In genomic region chr1:121215843-121216242, GRCm38 (mm10) we compare ENCODE assay signal across 8 mouse cellular contexts.
DNase-seq lines count a peak whose midpoint lies in the region; ATAC-seq and TF ChIP-seq lines count a peak whose summit lies in the region.

No protein-coding gene starts in this region.

- H3K4me2 ChIP-seq in embryonic facial prominence, embryonic 14.5 days (ENCODE audit: low read depth, low read length), result no peak overlapping the region

- no peaks in the 10 kb centered on the region for H3K9me3 ChIP-seq in E14TG2a.4 (ENCODE audit: low read length)
- no peaks in the 10 kb centered on the region for H3K9me3 ChIP-seq in embryonic facial prominence, embryonic 14.5 days (ENCODE audit: control insufficient read depth, low read length)

- H3K27me3 ChIP-seq in E14TG2a.4 (ENCODE audit: insufficient read depth, low read length), result no peaks in the 10 kb centered on the region
- no peaks in the 10 kb centered on the region for H3K27me3 ChIP-seq in embryonic facial prominence, embryonic 14.5 days (replicated peaks; ENCODE audit: control insufficient read depth, insufficient read depth, low read length)

- TF ChIP-seq CTCF in E14TG2a.4 (conservative IDR thresholded peaks at IDR 0.05; ENCODE audit: low read length), result peak; percentile 48

- H3K9ac ChIP-seq in embryonic facial prominence, embryonic 14.5 days (ENCODE audit: low read depth, low read length), result no peak overlapping the region

- H3K36me3 ChIP-seq in E14TG2a.4 (ENCODE audit: insufficient read depth, low read length), result no peaks in the 10 kb centered on the region
- H3K36me3 ChIP-seq in embryonic facial prominence, embryonic 14.5 days (ENCODE audit: control insufficient read depth, insufficient read depth, low read length), result no peaks in the 10 kb centered on the region

- 18% methylated on average over 2 of the region's 2 CpGs for whole genome bisulfite sequencing in embryonic facial prominence, embryonic 14.5 days

- H3K27ac ChIP-seq in embryonic facial prominence, embryonic 14.5 days (replicated peaks; ENCODE audit: low read depth, low read length), result no peak overlapping the region

- no peaks in the 10 kb centered on the region for H3K4me1 ChIP-seq in E14TG2a.4 (replicated peaks; ENCODE audit: low read depth, low read length)
- H3K4me1 ChIP-seq in embryonic facial prominence, embryonic 14.5 days (ENCODE audit: control insufficient read depth, insufficient read depth, low read length), result no peaks in the 10 kb centered on the region

- intact Hi-C loops in left cerebral cortex, postnatal 4 days (cut with DNase I), result no loop called here

- 0 out of 2 replicates have a peak, but pooled peaks have one; percentile 26 for ATAC-seq in cerebellum, adult (ENCODE audit: insufficient number of reproducible peaks, low FRiP score, low TSS enrichment)
- ATAC-seq in embryonic facial prominence, embryonic 14.5 days (ENCODE audit: low read depth), result no peak

- H3K4me3 ChIP-seq in E14TG2a.4 (replicated peaks; ENCODE audit: low read length), result no peak overlapping the region
- no peak overlapping the region for H3K4me3 ChIP-seq in embryonic facial prominence, embryonic 14.5 days (ENCODE audit: low read depth, low read length)

- DNase-seq in cerebellum, adult 9-11 months, result no peak
- DNase-seq in left cerebral cortex, postnatal 4 days, result peak; percentile 10
- DNase-seq in left cerebral cortex, adult 8-10 months (ENCODE audit: low spot score in 2 of 2), result no peak
- DNase-seq in embryonic facial prominence, embryonic 14.5 days (ENCODE audit: low spot score), result peak; percentile 11
- DNase-seq in neural tube, embryonic 10.5 days (ENCODE audit: extremely low spot score, low spot score), result no peak
- no peak for DNase-seq in T-cell, adult 2 months (ENCODE audit: low spot score)

Comparison
In these comparisons a context has a peak if more than half of its experiments do, and no peak if none do; other contexts are left out.
1. DNase-seq: peak in left cerebral cortex, postnatal 4 days (single experiment) and embryonic facial prominence, embryonic 14.5 days (single experiment); none in cerebellum, adult 9-11 months (single experiment), left cerebral cortex, adult 8-10 months (0 of 2), neural tube, embryonic 10.5 days (single experiment) and T-cell, adult 2 months (single experiment).